Mouse (Mus musculus) heart, postnatal 0 days (tissue): ENCODE measurements around the gene Exph5.

Experiments
- CTCF ChIP-seq: IDR thresholded peaks from 2 replicates; pipeline ENCODE4 v1.5.1; 2016; ENCODE audit warnings: antibody characterized with exemption, control low read depth, low read depth
- EP300 ChIP-seq: IDR thresholded peaks from 2 replicates; pipeline ENCODE4 v1.6.1; 2016; ENCODE audit warnings: antibody characterized with exemption, low read depth

- no peak for TF ChIP-seq CTCF
- no peak for TF ChIP-seq EP300
These were observed 26.7 kb downstream of the Exph5 start for GRCm38 (mm10) chr9:53328203-53328602.
